Mouse (Mus musculus) ES-E14 (cell line): ENCODE results near the gene Pkn3. TPM values are rescaled to one million over a fixed set of nuclear protein-coding genes. Genes with fewer than 3 reads are reported as not detected.

ENCODE experiments used
- DNase-seq: peaks from one replicate; pipeline ENCODE4 v3.0.0-alpha.2; 2013; ENCODE audit warnings: low read depth, low spot score
- H3K27ac ChIP-seq: 2 replicates; pipeline ENCODE4 v1.5.1; 2012; ENCODE audit warnings: low read depth, mild to moderate bottlenecking, low read length, moderate library complexity, mixed read lengths; ENCODE audit not compliant: poor library complexity, insufficient read depth, severe bottlenecking
- H3K36me3 ChIP-seq: 2 replicates; pipeline ENCODE4 v1.6.1; 2012; ENCODE audit warnings: mild to moderate bottlenecking, low read length, moderate library complexity, mixed read lengths; ENCODE audit not compliant: control insufficient read depth, poor library complexity, insufficient read depth, severe bottlenecking
- H3K4me1 ChIP-seq, 2 experiments: fragments of 150-350 bp in 1 of 2; sonication (generic) in 1 of 2; 2 replicates each; pipeline ENCODE4 v1.6.1; 2012; ENCODE audit warnings: low read length in 2 of 2, mild to moderate bottlenecking in 1 of 2, mixed read lengths in 1 of 2; ENCODE audit not compliant: control insufficient read depth in 2 of 2, insufficient read depth in 2 of 2, poor library complexity in 1 of 2
- H3K4me3 ChIP-seq, 2 experiments: fragments of 150-350 bp in 1 of 2; sonication (generic) in 1 of 2; 2 replicates each; pipeline ENCODE4 v1.5.1; 2012; ENCODE audit warnings: low read length in 2 of 2, low read depth in 1 of 2, mild to moderate bottlenecking in 1 of 2, mixed read lengths in 1 of 2; ENCODE audit not compliant: insufficient read depth in 1 of 2, poor library complexity in 1 of 2, severe bottlenecking in 1 of 2
- H3K9ac ChIP-seq: 2 replicates; pipeline ENCODE4 v1.6.1; 2012; ENCODE audit warnings: low read depth, mild to moderate bottlenecking, low read length, mixed read lengths; ENCODE audit not compliant: poor library complexity, insufficient read depth, severe bottlenecking
- H3K9me3 ChIP-seq: fragments of 150-350 bp; sonication (generic); 2 replicates; pipeline ENCODE4 v1.6.1; 2012; ENCODE audit warnings: low read depth, mild to moderate bottlenecking, low read length; ENCODE audit not compliant: control insufficient read depth, insufficient read depth
- CHD2 ChIP-seq: IDR thresholded peaks from 2 replicates; pipeline ENCODE4 v1.6.1; 2014; ENCODE audit warnings: mild to moderate bottlenecking, low read depth, low read length, inconsistent platforms
- HCFC1 ChIP-seq: IDR thresholded peaks from 2 replicates; pipeline ENCODE4 v1.6.1; 2012; ENCODE audit warnings: low read length, inconsistent platforms, borderline replicate concordance; ENCODE audit not compliant: insufficient read depth
- MAFK ChIP-seq: IDR thresholded peaks from 2 replicates; pipeline ENCODE4 v1.6.1; 2014; ENCODE audit warnings: mild to moderate bottlenecking, low read depth, low read length, inconsistent platforms; ENCODE audit not compliant: insufficient read depth
- ZC3H11A ChIP-seq: IDR thresholded peaks from 2 replicates; pipeline ENCODE4 v1.6.1; 2012; ENCODE audit warnings: low read depth, mild to moderate bottlenecking, inconsistent platforms, low read length, borderline replicate concordance
- ZNF384 ChIP-seq: IDR thresholded peaks from 2 replicates; pipeline ENCODE4 v1.6.1; 2012; ENCODE audit warnings: low read depth, low read length, inconsistent platforms
- in situ Hi-C, 2 experiments: fragments of 600-800 bp; cut with MboI; formaldehyde crosslinking; loops; one replicate each; pipeline ENCODE4 v1.15.1; 2025; ENCODE audit warnings: low sequenced_read_pairs in 2 of 2, inconsistent platforms in 1 of 2; ENCODE audit not compliant: unreplicated experiment in 2 of 2
- total RNA-seq: library from RNA; depleted of rRNA; stranded (reverse); fragments of 300-350 nt; gene quantifications from 2 replicates; pipeline ENCODE4 v1.2.3, GENCODE M21; 2012

Gene Pkn3
- total RNA-seq, 1 experiment = 19.1 TPM

- H3K9me3 ChIP-seq = no peaks in the 10 kb centered on the region
- no peak overlapping the region for H3K4me3 ChIP-seq
- DNase-seq = no peak
- in situ Hi-C loops = loop anchor here in 1 of 2 experiments (5.0 kb wide), 1 partner anchor 49 kb away; no protein-coding TSS in a partner anchor
- no peak overlapping the region for H3K27ac ChIP-seq
- peaks cover 33% of the 10 kb centered on the region; the same call in 1 of the 2 replicates for H3K36me3 ChIP-seq
- no peak overlapping the region for H3K9ac ChIP-seq
- TF ChIP-seq HCFC1 = no peak
- TF ChIP-seq ZNF384 = no peak
- TF ChIP-seq CHD2 = no peak
- TF ChIP-seq MAFK = no peak
- TF ChIP-seq ZC3H11A = no peak
- H3K4me1 ChIP-seq = no peaks in the 10 kb centered on the region; a peak in 1 of 4 replicates
Measured at GRCm38 (mm10) chr2:30108260-30108659, 30.8 kb downstream of the Pkn3 start.

DNA sequence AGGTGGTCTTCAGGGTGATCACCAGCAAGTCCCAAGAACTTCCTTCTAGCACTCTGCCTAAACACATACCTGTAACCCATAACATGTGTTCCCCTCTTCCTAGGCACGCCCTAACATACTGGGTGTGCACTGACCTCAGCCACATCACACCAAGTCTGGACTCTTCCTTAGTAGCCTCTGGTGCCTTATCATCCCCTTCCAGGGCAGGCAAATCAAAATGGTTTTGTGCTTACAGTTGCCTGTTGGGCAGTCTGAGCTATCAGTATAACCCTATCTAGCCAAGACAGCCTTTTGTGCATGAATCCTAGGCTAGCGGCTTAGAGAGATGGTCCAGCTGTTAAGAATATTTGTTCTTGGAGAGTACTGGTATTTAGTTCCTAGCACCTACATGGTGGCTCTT lies 34.0 kb downstream of the Pkn3 start:
- Histone ChIP-seq H3K36me3 (peaks cover 29% of the 10 kb centered on the region; the same call in 1 of the 2 replicates), H3K27ac (no peak overlapping the region), H3K9me3 (no peaks in the 10 kb centered on the region), H3K4me1 (peaks cover 0 to 3% of the 10 kb centered on the region in 2 experiments; a peak in 1 of 4 replicates), H3K4me3 (no peak overlapping the region), H3K9ac (no peak overlapping the region)
- TF ChIP-seq ZNF384 = no peak
- no peak for TF ChIP-seq CHD2
- TF ChIP-seq ZC3H11A = no peak
- TF ChIP-seq MAFK = no peak
- TF ChIP-seq HCFC1 = no peak
- no peak for DNase-seq
- in situ Hi-C loops = no loop called here

- peaks cover 0 to 3% of the 10 kb centered on the region in 2 experiments; a peak in 1 of 4 replicates for H3K4me1 ChIP-seq
- no peak overlapping the region for H3K4me3 ChIP-seq
- no peaks in the 10 kb centered on the region for H3K9me3 ChIP-seq
- H3K27ac ChIP-seq = no peak overlapping the region
- no peak for DNase-seq
- in situ Hi-C loops = no loop called here
- no peak for TF ChIP-seq MAFK
- TF ChIP-seq HCFC1 = no peak
- no peak for TF ChIP-seq CHD2
- no peak for TF ChIP-seq ZNF384
- no peak for TF ChIP-seq ZC3H11A
- no peak overlapping the region for H3K9ac ChIP-seq
- peaks cover 24% of the 10 kb centered on the region; the same call in 1 of the 2 replicates for H3K36me3 ChIP-seq
Measured at GRCm38 (mm10) chr2:30112564-30112963, 35.1 kb downstream of the Pkn3 start.

- H3K4me1 ChIP-seq = peaks cover 2 to 20% of the 10 kb centered on the region in 2 experiments; a peak in 3 of 4 replicates
- DNase-seq = no peak
- in situ Hi-C loops = no loop called here
- no peak overlapping the region for H3K9ac ChIP-seq
- no peak overlapping the region for H3K4me3 ChIP-seq
- peak overlapping the region; percentile 17; the same call in 1 of the 2 replicates for H3K27ac ChIP-seq
- no peak for TF ChIP-seq CHD2
- TF ChIP-seq HCFC1 = no peak
- TF ChIP-seq ZNF384 = no peak
- no peak for TF ChIP-seq ZC3H11A
- no peak for TF ChIP-seq MAFK
- H3K9me3 ChIP-seq = no peaks in the 10 kb centered on the region
- no peaks in the 10 kb centered on the region; the same call in 1 of the 2 replicates for H3K36me3 ChIP-seq
Measured at GRCm38 (mm10) chr2:30119641-30120051, 42.2 kb downstream of the Pkn3 start.

GRCm38 (mm10) chr2:30120269-30120668 lies 42.8 kb downstream of the Pkn3 start:
- in situ Hi-C loops = no loop called here
- Histone ChIP-seq H3K4me3 (no peak overlapping the region), H3K36me3 (no peaks in the 10 kb centered on the region; the same call in 1 of the 2 replicates), H3K9ac (no peak overlapping the region), H3K27ac (no peak overlapping the region), H3K9me3 (no peaks in the 10 kb centered on the region), H3K4me1 (peaks cover 2 to 17% of the 10 kb centered on the region in 2 experiments; a peak in 3 of 4 replicates)
- no peak for DNase-seq
- TF ChIP-seq ZC3H11A = no peak
- no peak for TF ChIP-seq CHD2
- no peak for TF ChIP-seq HCFC1
- TF ChIP-seq ZNF384 = no peak
- TF ChIP-seq MAFK = no peak
